Mouse (Mus musculus): ENCODE data around the gene Opcml. TPM values are rescaled to one million over a fixed set of nuclear protein-coding genes. Genes with fewer than 3 reads are reported as not detected.

The Opcml gene
- total and polyA plus RNA-seq, 2 experiments, result under 0.01 TPM; not detected in 1

DNA sequence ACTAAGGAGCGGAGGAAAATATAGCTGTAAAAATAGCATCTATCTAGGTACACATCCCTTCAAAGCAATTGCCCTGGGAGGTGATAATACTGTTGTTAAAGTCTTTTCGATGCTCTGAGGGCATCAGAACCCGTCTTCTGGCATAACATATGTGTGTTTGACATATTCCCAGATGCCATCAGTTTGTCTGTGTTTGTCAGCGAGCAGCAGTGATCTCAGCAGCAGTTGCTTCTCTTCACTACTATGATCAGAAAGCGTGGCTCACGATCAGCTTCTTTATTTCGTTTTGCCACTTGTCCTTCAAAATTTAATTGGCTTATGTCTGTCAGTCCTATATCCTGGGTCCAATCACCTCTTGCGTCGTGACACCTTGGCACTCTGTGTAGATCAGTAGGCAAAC is 447.9 kb downstream of the Opcml start:
- H3K27me3 ChIP-seq (ENCODE audit: control insufficient read depth, insufficient read depth, low read length), result no peaks in the 10 kb centered on the region
- H3K79me2 ChIP-seq (ENCODE audit: control insufficient read depth, insufficient read depth, low read length), result no peaks in the 10 kb centered on the region
- 81% methylated on average over 9 of the region's 9 CpGs for WGBS
- H3K4me3 ChIP-seq (ENCODE audit: insufficient read depth, low read depth, low read length), result no peak overlapping the region
- no peaks in the 10 kb centered on the region for H3K36me3 ChIP-seq (ENCODE audit: control insufficient read depth, insufficient read depth, low read length)
- H3K4me1 ChIP-seq (ENCODE audit: control insufficient read depth, insufficient read depth, low read length), result no peaks in the 10 kb centered on the region
- no peak overlapping the region for H3K27ac ChIP-seq (replicated peaks; ENCODE audit: insufficient read depth, low read depth, low read length)
- DNase-seq (ENCODE audit: extremely low read depth, low read depth, low spot score), result no peak
- TF ChIP-seq CTCF (IDR thresholded peaks at IDR 0.05; ENCODE audit: low read depth, low read length), result no peak
- no peak for TF ChIP-seq POLR2A (IDR thresholded peaks at IDR 0.05; ENCODE audit: extremely low read depth, insufficient read depth, low read length)
- no peak overlapping the region for H3K9ac ChIP-seq (ENCODE audit: low read depth, low read length)

- peaks cover 3% of the 10 kb centered on the region for H3K4me1 ChIP-seq (ENCODE audit: control insufficient read depth, insufficient read depth, low read length)
- H3K27me3 ChIP-seq (ENCODE audit: control insufficient read depth, insufficient read depth, low read length), result no peaks in the 10 kb centered on the region
- no peak overlapping the region for H3K9ac ChIP-seq (ENCODE audit: low read depth, low read length)
- no peaks in the 10 kb centered on the region for H3K79me2 ChIP-seq (ENCODE audit: control insufficient read depth, insufficient read depth, low read length)
- no peak overlapping the region for H3K4me3 ChIP-seq (ENCODE audit: insufficient read depth, low read depth, low read length)
- H3K36me3 ChIP-seq (ENCODE audit: control insufficient read depth, insufficient read depth, low read length), result no peaks in the 10 kb centered on the region
- no peak overlapping the region for H3K27ac ChIP-seq (replicated peaks; ENCODE audit: insufficient read depth, low read depth, low read length)
- WGBS, result 60% methylated on average over 7 of the region's 7 CpGs
- peak; percentile 13 for DNase-seq (ENCODE audit: extremely low read depth, low read depth, low spot score)
- peak; percentile 21; the same call in 1 of the 2 replicates for TF ChIP-seq CTCF (IDR thresholded peaks at IDR 0.05; ENCODE audit: low read depth, low read length)
- TF ChIP-seq POLR2A (IDR thresholded peaks at IDR 0.05; ENCODE audit: extremely low read depth, insufficient read depth, low read length), result no peak
These were observed 457.3 kb downstream of the Opcml start for GRCm38 (mm10) chr9:28247742-28248503.

DNA sequence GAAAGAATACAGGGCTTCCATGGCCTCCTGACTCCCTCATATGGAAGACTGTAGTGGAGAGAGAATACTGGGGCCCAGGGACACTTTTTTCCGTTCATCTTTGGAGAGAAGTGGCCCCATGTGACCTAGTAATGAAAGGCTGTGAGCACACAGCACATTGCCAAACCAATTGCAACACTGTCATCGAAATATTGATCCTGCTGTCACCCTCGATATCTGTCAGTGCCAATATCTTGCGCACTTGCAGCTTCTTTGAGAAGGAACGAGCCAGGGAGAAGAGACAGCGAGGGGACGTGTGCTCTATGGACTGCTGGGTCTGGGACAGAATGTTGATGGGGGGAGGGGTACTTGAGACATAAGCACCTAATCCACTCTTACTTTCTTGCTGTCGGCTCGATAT is 460.8 kb downstream of the Opcml start:
- no peak overlapping the region for H3K9ac ChIP-seq (ENCODE audit: low read depth, low read length)
- DNase-seq (ENCODE audit: extremely low read depth, low read depth, low spot score), result peak; percentile 83
- no peak overlapping the region for H3K27ac ChIP-seq (replicated peaks; ENCODE audit: insufficient read depth, low read depth, low read length)
- no peaks in the 10 kb centered on the region for H3K27me3 ChIP-seq (ENCODE audit: control insufficient read depth, insufficient read depth, low read length)
- H3K4me1 ChIP-seq (ENCODE audit: control insufficient read depth, insufficient read depth, low read length), result peaks cover 3% of the 10 kb centered on the region
- WGBS, result 41% methylated on average over 9 of the region's 9 CpGs
- H3K79me2 ChIP-seq (ENCODE audit: control insufficient read depth, insufficient read depth, low read length), result no peaks in the 10 kb centered on the region
- TF ChIP-seq CTCF (IDR thresholded peaks at IDR 0.05; ENCODE audit: low read depth, low read length) (no peak), POLR2A (IDR thresholded peaks at IDR 0.05; ENCODE audit: extremely low read depth, insufficient read depth, low read length) (no peak)
- H3K36me3 ChIP-seq (ENCODE audit: control insufficient read depth, insufficient read depth, low read length), result no peaks in the 10 kb centered on the region
- no peak overlapping the region for H3K4me3 ChIP-seq (ENCODE audit: insufficient read depth, low read depth, low read length)

GRCm38 (mm10) chr9:28255128-28255904 is 464.7 kb downstream of the Opcml start:
- no peak overlapping the region for H3K4me3 ChIP-seq (ENCODE audit: insufficient read depth, low read depth, low read length)
- H3K79me2 ChIP-seq (ENCODE audit: control insufficient read depth, insufficient read depth, low read length), result no peaks in the 10 kb centered on the region
- no peaks in the 10 kb centered on the region for H3K36me3 ChIP-seq (ENCODE audit: control insufficient read depth, insufficient read depth, low read length)
- WGBS, result 79% methylated on average over 8 of the region's 8 CpGs
- H3K27ac ChIP-seq (replicated peaks; ENCODE audit: insufficient read depth, low read depth, low read length), result no peak overlapping the region
- H3K9ac ChIP-seq (ENCODE audit: low read depth, low read length), result no peak overlapping the region
- TF ChIP-seq POLR2A (IDR thresholded peaks at IDR 0.05; ENCODE audit: extremely low read depth, insufficient read depth, low read length) (no peak), CTCF (IDR thresholded peaks at IDR 0.05; ENCODE audit: low read depth, low read length) (no peak)
- no peak for DNase-seq (ENCODE audit: extremely low read depth, low read depth, low spot score)
- peaks cover 3% of the 10 kb centered on the region for H3K4me1 ChIP-seq (ENCODE audit: control insufficient read depth, insufficient read depth, low read length)
- H3K27me3 ChIP-seq (ENCODE audit: control insufficient read depth, insufficient read depth, low read length), result no peaks in the 10 kb centered on the region

GRCm38 (mm10) chr9:28255905-28256268 is 465.3 kb downstream of the Opcml start:
- no peak overlapping the region for H3K27ac ChIP-seq (replicated peaks; ENCODE audit: insufficient read depth, low read depth, low read length)
- no peaks in the 10 kb centered on the region for H3K79me2 ChIP-seq (ENCODE audit: control insufficient read depth, insufficient read depth, low read length)
- H3K4me1 ChIP-seq (ENCODE audit: control insufficient read depth, insufficient read depth, low read length), result peaks cover 3% of the 10 kb centered on the region
- DNase-seq (ENCODE audit: extremely low read depth, low read depth, low spot score), result no peak
- no peak for TF ChIP-seq CTCF (IDR thresholded peaks at IDR 0.05; ENCODE audit: low read depth, low read length)
- no peak for TF ChIP-seq POLR2A (IDR thresholded peaks at IDR 0.05; ENCODE audit: extremely low read depth, insufficient read depth, low read length)
- WGBS, result 67% methylated on average over 1 of the region's 1 CpGs
- no peak overlapping the region for H3K4me3 ChIP-seq (ENCODE audit: insufficient read depth, low read depth, low read length)
- no peaks in the 10 kb centered on the region for H3K27me3 ChIP-seq (ENCODE audit: control insufficient read depth, insufficient read depth, low read length)
- H3K9ac ChIP-seq (ENCODE audit: low read depth, low read length), result no peak overlapping the region
- no peaks in the 10 kb centered on the region for H3K36me3 ChIP-seq (ENCODE audit: control insufficient read depth, insufficient read depth, low read length)

All from liver, adult 2 months (tissue).